Mouse (Mus musculus) liver, embryonic 14.5 days (tissue): ENCODE results near the gene Hivep2. TPM values are rescaled to one million over a fixed set of nuclear protein-coding genes. Genes with fewer than 3 reads are reported as not detected.

Source experiments
- ATAC-seq: fragments of 200-750 bp; cut with Nextera tagmentation; 2 replicates; pipeline ENCODE4 v1.8.0; 2017; ENCODE audit warnings: moderate number of reproducible peaks, mild to moderate bottlenecking, moderate library complexity; ENCODE audit not compliant: insufficient read depth
- DNase-seq, 3 experiments: peaks; one replicate each; pipeline ENCODE4 v3.0.0-alpha.2; 2012 to 2013; ENCODE audit warnings: low read depth in 3 of 3, low spot score in 3 of 3
- H3K27ac ChIP-seq: fragments of 300-500 bp; sonication (generic); 2 replicates; pipeline ENCODE4 v1.5.1; 2014; ENCODE audit warnings: moderate library complexity, mild to moderate bottlenecking, control low read depth, inconsistent platforms
- H3K27me3 ChIP-seq: fragments of 300-500 bp; sonication (generic); 2 replicates; pipeline ENCODE4 v1.6.1; 2014; ENCODE audit warnings: mild to moderate bottlenecking, low read length, moderate library complexity; ENCODE audit not compliant: control insufficient read depth, insufficient read depth
- H3K36me3 ChIP-seq: fragments of 300-500 bp; sonication (generic); replicated peaks from 2 replicates; pipeline ENCODE4 v1.6.1; 2014; ENCODE audit warnings: low read depth; ENCODE audit not compliant: control insufficient read depth, insufficient read depth
- H3K4me1 ChIP-seq, 2 experiments: fragments of 200-500 bp in 1 of 2; fragments of 300-500 bp in 1 of 2; sonication (generic) in 1 of 2; replicated peaks; 2 replicates each; pipeline ENCODE4 v1.6.1; 2012 to 2014; ENCODE audit warnings: antibody characterized with exemption in 1 of 2, inconsistent platforms in 1 of 2, low read length in 1 of 2; ENCODE audit not compliant: control insufficient read depth in 2 of 2, insufficient read depth in 2 of 2
- H3K4me2 ChIP-seq: fragments of 300-500 bp; sonication (generic); 2 replicates; pipeline ENCODE4 v1.6.1; 2014; ENCODE audit warnings: low read depth, mild to moderate bottlenecking, control low read depth, moderate library complexity
- H3K4me3 ChIP-seq, 2 experiments: fragments of 200-500 bp in 1 of 2; fragments of 300-500 bp in 1 of 2; sonication (generic) in 1 of 2; 2 replicates each; pipeline ENCODE4 v1.5.1; 2012 to 2014; ENCODE audit warnings: low read depth in 2 of 2, low read length in 2 of 2, mild to moderate bottlenecking in 2 of 2, control low read depth in 1 of 2, inconsistent platforms in 1 of 2, moderate library complexity in 1 of 2; ENCODE audit not compliant: insufficient read depth in 1 of 2
- H3K9ac ChIP-seq: fragments of 300-500 bp; sonication (generic); replicated peaks from 2 replicates; pipeline ENCODE4 v1.6.1; 2014; ENCODE audit warnings: mild to moderate bottlenecking, control low read depth, moderate library complexity
- H3K9me3 ChIP-seq: fragments of 300-500 bp; sonication (generic); 2 replicates; pipeline ENCODE4 v1.6.1; 2016; ENCODE audit warnings: low read length, mixed read lengths; ENCODE audit not compliant: control insufficient read depth
- CTCF ChIP-seq: IDR thresholded peaks from 2 replicates; pipeline ENCODE4 v1.5.1; 2016; ENCODE audit warnings: antibody characterized with exemption, low read depth, control low read depth
- EP300 ChIP-seq: IDR thresholded peaks from 2 replicates; pipeline ENCODE4 v1.6.1; 2016; ENCODE audit warnings: antibody characterized with exemption, low read depth
- WGBS: fragments of 180-500 bp; shearing (Covaris S2); extraction: QIAGEN DNeasy Blood & Tissue Kit; methylation state at CpG from one replicate; pipeline ENCODE4 v1.1.7; 2014; ENCODE audit not compliant: insufficient replicate concordance; 5-methylcytosine and 5-hydroxymethylcytosine counted together
- polyA plus RNA-seq, 2 experiments: library from polyadenylated mRNA; depleted of rRNA in 1 of 2; stranded (reverse) in 1 of 2; unstranded in 1 of 2; fragments of >200 nt; fragmentation: Nextera tagmentation in 1 of 2; extraction: Ambion mirVana in 1 of 2; gene quantifications; 2 replicates each; pipeline versions ENCODE4 v1.2.1 to v1.2.3; 2012 to 2014

Hivep2 gene
- polyA plus RNA-seq, 2 experiments = 0.32 to 0.33 TPM

DNA sequence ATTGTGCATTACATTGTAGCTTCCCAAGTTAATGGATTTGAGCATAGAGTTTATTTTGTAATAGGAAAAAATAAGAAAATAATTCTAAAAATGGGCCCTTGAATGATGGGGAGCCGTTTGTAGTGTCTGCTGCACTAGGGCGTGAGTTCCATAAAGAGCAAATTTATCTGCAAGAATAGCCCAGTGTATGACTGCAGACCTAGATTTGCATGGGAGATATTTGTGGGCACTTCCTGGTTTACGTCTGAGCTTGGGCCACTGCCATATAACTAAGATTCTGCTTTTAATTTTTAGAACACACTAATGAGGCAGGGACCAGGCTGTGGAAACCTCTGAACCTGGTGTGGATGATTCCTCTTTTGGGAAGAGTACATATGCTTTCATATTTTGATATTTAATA, 21.5 kb downstream of the Hivep2 start:
- ATAC-seq = no peak
- Histone ChIP-seq H3K4me3 (no peak overlapping the region), H3K27me3 (no peaks in the 10 kb centered on the region), H3K36me3 (no peaks in the 10 kb centered on the region), H3K9me3 (no peaks in the 10 kb centered on the region), H3K9ac (no peak overlapping the region), H3K4me1 (peaks cover 4 to 6% of the 10 kb centered on the region in 2 experiments; a peak in 3 of 4 replicates), H3K27ac (no peak overlapping the region), H3K4me2 (no peak overlapping the region)
- no peak for DNase-seq
- WGBS = 36% methylated on average over 3 of the region's 3 CpGs
- TF ChIP-seq CTCF (no peak), EP300 (no peak)

DNA sequence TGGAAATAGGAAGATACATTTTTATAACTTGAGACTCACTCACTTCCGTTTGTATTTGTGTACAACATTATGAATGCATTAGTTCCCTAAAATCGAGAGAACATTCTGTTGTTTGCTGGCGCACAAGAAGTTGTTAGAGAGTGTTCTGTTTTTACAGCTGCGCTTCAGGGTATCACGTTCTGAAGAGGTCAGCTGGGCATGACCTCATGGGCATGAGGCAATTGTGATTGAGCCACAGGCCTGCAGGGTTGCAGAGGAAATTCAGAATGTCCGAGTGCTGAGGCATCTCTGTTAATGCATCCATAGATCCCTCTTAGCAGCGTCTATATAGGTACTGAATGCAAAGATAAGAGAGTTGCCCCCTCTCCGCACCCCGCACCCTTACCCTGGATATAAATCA, 22.4 kb downstream of the Hivep2 start:
- peaks cover 3 to 4% of the 10 kb centered on the region in 2 experiments; a peak in 3 of 4 replicates for H3K4me1 ChIP-seq
- DNase-seq (no peak), ATAC-seq (no peak)
- WGBS = 50% methylated on average over 9 of the region's 9 CpGs
- H3K4me3 ChIP-seq = no peak overlapping the region
- no peaks in the 10 kb centered on the region for H3K9me3 ChIP-seq
- no peak overlapping the region for H3K9ac ChIP-seq
- H3K27ac ChIP-seq = no peak overlapping the region
- TF ChIP-seq CTCF = no peak
- TF ChIP-seq EP300 = no peak
- H3K27me3 ChIP-seq = no peaks in the 10 kb centered on the region
- H3K36me3 ChIP-seq = no peaks in the 10 kb centered on the region
- H3K4me2 ChIP-seq = no peak overlapping the region

DNA sequence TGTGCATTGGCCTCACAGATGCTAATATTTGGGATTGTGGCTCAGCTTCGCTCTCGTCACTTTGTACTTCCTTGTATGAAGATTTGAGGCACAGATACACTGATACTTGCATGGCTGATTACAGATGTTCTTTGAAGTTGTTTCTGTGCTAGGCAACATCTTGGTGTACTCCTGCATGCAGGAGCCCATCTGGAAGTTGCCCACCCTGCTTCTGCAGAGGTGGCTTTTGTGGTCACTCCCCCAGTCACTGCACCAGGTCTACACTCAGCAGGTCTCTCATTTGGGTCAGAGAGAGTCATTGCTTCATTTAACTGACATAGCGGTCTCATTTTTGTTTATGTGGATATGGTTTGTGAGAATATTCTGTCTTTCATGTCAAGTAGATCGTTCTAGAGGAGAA, 22.9 kb downstream of the Hivep2 start:
- no peaks in the 10 kb centered on the region for H3K36me3 ChIP-seq
- DNase-seq (no peak), ATAC-seq (no peak)
- H3K27ac ChIP-seq = no peak overlapping the region
- H3K9ac ChIP-seq = no peak overlapping the region
- H3K4me1 ChIP-seq = peaks cover 0 to 2% of the 10 kb centered on the region in 2 experiments; a peak in 2 of 4 replicates
- H3K9me3 ChIP-seq = no peaks in the 10 kb centered on the region
- no peaks in the 10 kb centered on the region for H3K27me3 ChIP-seq
- TF ChIP-seq EP300 = no peak
- TF ChIP-seq CTCF = no peak
- 66% methylated on average over 4 of the region's 4 CpGs for WGBS
- no peak overlapping the region for H3K4me3 ChIP-seq
- H3K4me2 ChIP-seq = no peak overlapping the region

DNA sequence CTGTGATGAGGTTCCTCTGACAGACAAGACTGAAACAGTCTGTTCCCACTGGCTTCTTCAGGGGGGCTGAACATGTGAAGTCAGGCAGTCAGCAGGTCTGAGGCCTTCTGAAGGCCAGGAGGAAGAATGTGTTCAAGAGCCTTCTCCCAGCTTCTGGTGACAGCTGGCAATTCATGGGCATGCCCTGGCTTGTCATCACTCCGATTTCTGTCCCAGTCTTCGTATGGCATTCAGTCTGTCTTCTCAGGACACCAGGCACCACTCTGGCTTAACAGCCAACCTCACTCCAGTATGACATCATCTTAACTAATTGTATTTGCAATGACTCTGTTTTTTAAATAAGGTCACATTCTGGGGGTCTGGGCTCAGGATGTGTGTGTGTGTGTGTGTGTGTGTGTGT, 25.0 kb downstream of the Hivep2 start:
- H3K9ac ChIP-seq = no peak overlapping the region
- no peak overlapping the region for H3K4me2 ChIP-seq
- H3K27me3 ChIP-seq = no peaks in the 10 kb centered on the region
- no peak for DNase-seq
- no peaks in the 10 kb centered on the region; a peak in 1 of 4 replicates for H3K4me1 ChIP-seq
- 70% methylated on average over 2 of the region's 2 CpGs for WGBS
- no peaks in the 10 kb centered on the region for H3K36me3 ChIP-seq
- TF ChIP-seq EP300 = no peak
- no peak for TF ChIP-seq CTCF
- ATAC-seq = no peak
- no peaks in the 10 kb centered on the region for H3K9me3 ChIP-seq
- no peak overlapping the region for H3K4me3 ChIP-seq
- no peak overlapping the region for H3K27ac ChIP-seq

DNA sequence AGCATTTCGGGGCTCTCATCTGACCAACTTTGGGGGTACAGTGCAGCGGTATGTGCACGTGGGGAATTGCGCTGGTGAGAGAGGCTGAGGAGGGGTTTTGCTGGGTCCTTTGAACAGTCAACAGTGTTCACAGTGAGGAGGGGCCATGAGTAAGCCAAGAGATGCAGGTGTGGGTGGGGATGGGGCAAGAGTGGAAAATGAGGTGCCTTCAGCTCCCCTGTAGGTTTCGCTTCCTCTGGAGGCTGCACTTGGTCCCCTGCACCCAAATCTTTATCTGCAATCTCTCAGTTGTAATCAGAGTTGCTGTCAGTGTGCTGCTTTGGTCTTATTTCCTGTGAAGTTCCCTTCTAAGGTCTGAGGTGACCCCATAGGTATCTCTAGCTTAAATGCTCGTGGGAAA, 27.5 kb downstream of the Hivep2 start:
- DNase-seq (no peak), ATAC-seq (no peak)
- WGBS = 63% methylated on average over 6 of the region's 6 CpGs
- Histone ChIP-seq H3K36me3 (no peaks in the 10 kb centered on the region), H3K4me2 (no peak overlapping the region), H3K4me1 (no peaks in the 10 kb centered on the region; a peak in 1 of 4 replicates), H3K9me3 (no peaks in the 10 kb centered on the region), H3K27ac (no peak overlapping the region), H3K27me3 (no peaks in the 10 kb centered on the region), H3K4me3 (no peak overlapping the region), H3K9ac (no peak overlapping the region)
- TF ChIP-seq CTCF (no peak), EP300 (no peak)
